Mouse (Mus musculus): ENCODE measurements around the gene Adgrf2. TPM values are rescaled to one million over a fixed set of nuclear protein-coding genes. Genes with fewer than 3 reads are reported as not detected.

Gene Adgrf2
- total RNA-seq, 2 experiments from 2014 or later, result 0.09 to 0.12 TPM

Other genes starting within 250 kb of the Adgrf2 start
- gene Opn5, start 130.8 kb downstream of the Adgrf2 start, total RNA-seq (2021), result not detected
- gene Adgrf4, start 49.9 kb downstream of the Adgrf2 start, total RNA-seq (2021), result under 1 TPM; 0.11 to 0.17 TPM
- gene Cd2ap, start 134.5 kb upstream of the Adgrf2 start, total RNA-seq (2021), result 10 to 100 TPM; 10.1 to 10.4 TPM

Measured in gastrocnemius, adult 18-20 months (tissue).